In genomic region chr3:138065930-138066329, GRCm38 (mm10) we compare ENCODE assay signal across 12 mouse cellular contexts. TPM values are rescaled to one million over a fixed set of nuclear protein-coding genes. Genes with fewer than 3 reads are reported as not detected.
A peak's percentile ranks its signal among the peaks of the same experiment; 100 is the strongest.
DNase-seq lines count a peak whose midpoint lies in the region; ATAC-seq and TF ChIP-seq lines count a peak whose summit lies in the region.
"Had no signal": no experiment of that assay in that cellular context is flagged by ENCODE, and none has a peak within 500 bp of the region (broad histone marks: within the 10 kb centered on the region; RNA-seq: fewer than 3 reads in every experiment).

No protein-coding gene starts in this region.

- H3K9me3 ChIP-seq in forebrain, embryonic 15.5 days = no peaks in the 10 kb centered on the region
- H3K9me3 ChIP-seq in forebrain, postnatal 0 days (ENCODE audit: low read length) = no peaks in the 10 kb centered on the region
- no peaks in the 10 kb centered on the region for H3K9me3 ChIP-seq in kidney, embryonic 15.5 days (replicated peaks)
- H3K9me3 ChIP-seq in heart, postnatal 0 days (replicated peaks; ENCODE audit: control insufficient read depth, low read length) = no peaks in the 10 kb centered on the region
- H3K9me3 ChIP-seq in midbrain, embryonic 14.5 days (ENCODE audit: control insufficient read depth, low read length) = no peaks in the 10 kb centered on the region

- H3K27ac ChIP-seq in forebrain, embryonic 15.5 days (replicated peaks) = peak overlapping the region; percentile 55; the same call in 1 of the 2 replicates
- no peak overlapping the region for H3K27ac ChIP-seq in forebrain, postnatal 0 days (ENCODE audit: low read depth, low read length)
- no peak overlapping the region for H3K27ac ChIP-seq in kidney, embryonic 15.5 days
- peak overlapping the region; percentile 95 for H3K27ac ChIP-seq in heart, postnatal 0 days (ENCODE audit: low read depth)
- H3K27ac ChIP-seq in midbrain, embryonic 14.5 days (replicated peaks; ENCODE audit: low read depth, low read length) = no peak overlapping the region

- WGBS in forebrain, embryonic 15.5 days = 85% methylated on average over 16 of the region's 16 CpGs
- 81% methylated on average over 16 of the region's 16 CpGs for WGBS in forebrain, postnatal 0 days
- 69% methylated on average over 16 of the region's 16 CpGs for WGBS in kidney, embryonic 15.5 days
- 45% methylated on average over 16 of the region's 16 CpGs for WGBS in heart, postnatal 0 days
- WGBS in midbrain, embryonic 14.5 days = 82% methylated on average over 16 of the region's 16 CpGs

- ATAC-seq in forebrain, embryonic 15.5 days (replicated peaks) = no peak; the same call in 1 of the 2 replicates
- no peak for ATAC-seq in forebrain, postnatal 0 days
- no peak; the same call in 1 of the 2 replicates for ATAC-seq in kidney, embryonic 15.5 days (replicated peaks; ENCODE audit: low FRiP score)
- ATAC-seq in heart, postnatal 0 days (ENCODE audit: insufficient read depth, low read depth) = peak; percentile 0; the same call in 1 of the 2 replicates
- ATAC-seq in midbrain, embryonic 14.5 days (ENCODE audit: low FRiP score, low TSS enrichment) = no peak

- H3K9ac ChIP-seq in forebrain, embryonic 15.5 days (replicated peaks) = no peak overlapping the region
- H3K9ac ChIP-seq in forebrain, postnatal 0 days = no peak overlapping the region
- no peak overlapping the region for H3K9ac ChIP-seq in kidney, embryonic 15.5 days
- peak overlapping the region; percentile 58 for H3K9ac ChIP-seq in heart, postnatal 0 days (replicated peaks; ENCODE audit: low read depth, low read length)
- no peak overlapping the region for H3K9ac ChIP-seq in midbrain, embryonic 14.5 days (replicated peaks; ENCODE audit: low read length)

- peaks cover 34% of the 10 kb centered on the region for H3K4me1 ChIP-seq in forebrain, embryonic 15.5 days
- H3K4me1 ChIP-seq in forebrain, postnatal 0 days (ENCODE audit: insufficient read depth) = peaks cover 17% of the 10 kb centered on the region
- H3K4me1 ChIP-seq in kidney, embryonic 15.5 days = peaks cover 45% of the 10 kb centered on the region
- peaks cover 17% of the 10 kb centered on the region for H3K4me1 ChIP-seq in heart, postnatal 0 days (ENCODE audit: control insufficient read depth, insufficient read depth)
- peaks cover 16% of the 10 kb centered on the region for H3K4me1 ChIP-seq in midbrain, embryonic 14.5 days (ENCODE audit: control insufficient read depth, insufficient read depth, low read length)

- H3K4me3 ChIP-seq in forebrain, embryonic 15.5 days = no peak overlapping the region
- no peak overlapping the region for H3K4me3 ChIP-seq in forebrain, postnatal 0 days (ENCODE audit: low read depth, low read length)
- H3K4me3 ChIP-seq in kidney, embryonic 15.5 days (replicated peaks) = peak overlapping the region; percentile 25; the same call in 1 of the 2 replicates
- H3K4me3 ChIP-seq in heart, postnatal 0 days (ENCODE audit: low read depth, low read length) = peak overlapping the region; percentile 48
- no peak overlapping the region for H3K4me3 ChIP-seq in midbrain, embryonic 14.5 days (replicated peaks; ENCODE audit: low read depth, low read length)

- no peaks in the 10 kb centered on the region for H3K36me3 ChIP-seq in forebrain, embryonic 15.5 days
- H3K36me3 ChIP-seq in forebrain, postnatal 0 days (ENCODE audit: insufficient read depth) = no peaks in the 10 kb centered on the region
- H3K36me3 ChIP-seq in kidney, embryonic 15.5 days = no peaks in the 10 kb centered on the region
- no peaks in the 10 kb centered on the region for H3K36me3 ChIP-seq in heart, postnatal 0 days (replicated peaks; ENCODE audit: control insufficient read depth, insufficient read depth, low read length)
- H3K36me3 ChIP-seq in midbrain, embryonic 14.5 days (ENCODE audit: control insufficient read depth, insufficient read depth, low read length) = no peaks in the 10 kb centered on the region

- no peak overlapping the region for H3K4me2 ChIP-seq in forebrain, embryonic 15.5 days (replicated peaks)
- H3K4me2 ChIP-seq in forebrain, postnatal 0 days (ENCODE audit: low read depth) = no peak overlapping the region
- peak overlapping the region; percentile 61 for H3K4me2 ChIP-seq in kidney, embryonic 15.5 days
- H3K4me2 ChIP-seq in heart, postnatal 0 days (ENCODE audit: low read depth, low read length) = peak overlapping the region; percentile 71
- peak overlapping the region; percentile 21; the same call in 1 of the 2 replicates for H3K4me2 ChIP-seq in midbrain, embryonic 14.5 days (ENCODE audit: low read length)

- TF ChIP-seq EP300 in heart, postnatal 0 days (IDR thresholded peaks at IDR 0.05; ENCODE audit: low read depth) = no peak

- no peaks in the 10 kb centered on the region for H3K27me3 ChIP-seq in forebrain, embryonic 15.5 days
- no peaks in the 10 kb centered on the region for H3K27me3 ChIP-seq in forebrain, postnatal 0 days (ENCODE audit: insufficient read depth, low read length)
- H3K27me3 ChIP-seq in kidney, embryonic 15.5 days = peaks cover 11% of the 10 kb centered on the region
- no peaks in the 10 kb centered on the region for H3K27me3 ChIP-seq in heart, postnatal 0 days (ENCODE audit: control insufficient read depth, insufficient read depth, low read length)
- H3K27me3 ChIP-seq in midbrain, embryonic 14.5 days (ENCODE audit: control insufficient read depth, insufficient read depth, low read length) = no peaks in the 10 kb centered on the region

- DNase-seq in forebrain, postnatal 0 days = no peak
- no peak for DNase-seq in kidney, adult 8-10 months
- DNase-seq in heart, postnatal 0 days (ENCODE audit: low spot score) = no peak
- no peak for DNase-seq in midbrain, embryonic 14.5 days
- DNase-seq in layer of hippocampus, adult 8-10 months (ENCODE audit: low spot score in 2 of 2) = no peak
- no peak for DNase-seq in thymus, postnatal 10 days (ENCODE audit: low spot score in 2 of 2)
- DNase-seq: adrenal gland, postnatal 14 days had no signal

- TF ChIP-seq CTCF in forebrain, postnatal 0 days (IDR thresholded peaks at IDR 0.05; ENCODE audit: low read depth) = no peak
- no peak for TF ChIP-seq CTCF in heart, postnatal 0 days (IDR thresholded peaks at IDR 0.05; ENCODE audit: low read depth)

RNA-seq across cellular contexts. Expression of gene 1110002E22Rik, which starts 1.1 kb away (rescaled TPM):
- polyA plus RNA-seq in forebrain, embryonic 15.5 days (2015; fragmentation: Nextera tagmentation; extraction: Ambion mirVana) = 0.14 and 0.22 TPM in 2 replicates
- total RNA-seq in forebrain, postnatal 0 days (2014; rRNA removed) = 0.19 and 0.77 TPM in 2 replicates
- 0.05 and 0.07 TPM in 2 replicates for polyA plus RNA-seq in forebrain, postnatal 0 days (2015; fragmentation: Nextera tagmentation; extraction: Ambion mirVana)
- 0.74 and 0.78 TPM in 2 replicates for polyA plus RNA-seq in kidney, embryonic 15.5 days (2015; fragmentation: Nextera tagmentation; extraction: Ambion mirVana)
- total RNA-seq in heart, postnatal 0 days (2014; rRNA removed; ENCODE audit: low replicate concordance) = 30.8 and 32.5 TPM in 2 replicates
- 12.2 and 13.3 TPM in 2 replicates for polyA plus RNA-seq in heart, postnatal 0 days (2015; fragmentation: Nextera tagmentation; extraction: Ambion mirVana)
- 0.12 and 0.18 TPM in 2 replicates for polyA plus RNA-seq in midbrain, embryonic 14.5 days (2014; fragmentation: Nextera tagmentation; extraction: Ambion mirVana)
- total RNA-seq in layer of hippocampus, adult 8-10 months (2022) = 1 to 10 TPM; 1.2 to 2.3 (median 2.0) TPM
- polyA plus RNA-seq: liver, adult 2 months had no signal

RNA-seq across cellular contexts. Expression of gene Gm5105, which starts 1.3 kb away (rescaled TPM):
- 0.15 TPM in 1 of 2 replicates, not detected in the other for polyA plus RNA-seq in forebrain, embryonic 15.5 days (2015; fragmentation: Nextera tagmentation; extraction: Ambion mirVana)
- 0.15 and 0.38 TPM in 2 replicates for total RNA-seq in forebrain, postnatal 0 days (2014; rRNA removed)
- 0.15 TPM in 2 replicates for polyA plus RNA-seq in forebrain, postnatal 0 days (2015; fragmentation: Nextera tagmentation; extraction: Ambion mirVana)
- polyA plus RNA-seq in kidney, embryonic 15.5 days (2015; fragmentation: Nextera tagmentation; extraction: Ambion mirVana) = 0.36 TPM in 1 of 2 replicates, not detected in the other
- 0.11 and 1.4 TPM in 2 replicates for total RNA-seq in heart, postnatal 0 days (2014; rRNA removed; ENCODE audit: low replicate concordance)
- 0.41 and 0.64 TPM in 2 replicates for polyA plus RNA-seq in heart, postnatal 0 days (2015; fragmentation: Nextera tagmentation; extraction: Ambion mirVana)
- polyA plus RNA-seq in midbrain, embryonic 14.5 days (2014; fragmentation: Nextera tagmentation; extraction: Ambion mirVana) = not detected in 2 replicates
- under 1 TPM in 1 of 4 experiments, not detected in 3; 0.22 TPM for total RNA-seq in layer of hippocampus, adult 8-10 months (2022)
- total RNA-seq: adrenal gland, postnatal 14 days; ES-E14; liver, adult 2 months had no signal
- polyA plus RNA-seq: liver, adult 2 months; spleen, adult 2 months had no signal

Comparison
In these comparisons a context has a peak if more than half of its experiments do, and no peak if none do; other contexts are left out.
1. H3K27ac ChIP-seq: peak in forebrain, embryonic 15.5 days (single experiment) and heart, postnatal 0 days (single experiment); none in forebrain, postnatal 0 days (single experiment), kidney, embryonic 15.5 days (single experiment) and midbrain, embryonic 14.5 days (single experiment).
2. H3K4me2 ChIP-seq: peak in kidney, embryonic 15.5 days (single experiment), heart, postnatal 0 days (single experiment) and midbrain, embryonic 14.5 days (single experiment); none in forebrain, embryonic 15.5 days (single experiment) and forebrain, postnatal 0 days (single experiment).
3. H3K4me3 ChIP-seq: peak in kidney, embryonic 15.5 days (single experiment) and heart, postnatal 0 days (single experiment); none in forebrain, embryonic 15.5 days (single experiment), forebrain, postnatal 0 days (single experiment) and midbrain, embryonic 14.5 days (single experiment).